Mouse (Mus musculus) embryonic facial prominence, embryonic 11.5 days (tissue): ENCODE data around the gene Fcgr3. TPM values are rescaled to one million over a fixed set of nuclear protein-coding genes. Genes with fewer than 3 reads are reported as not detected.
"Not testable (repeated sequence)": the region's sequence is repeated elsewhere in the genome, so short reads cannot be mapped to it uniquely, and the experiment has no call there.

ENCODE experiments used
- ATAC-seq: fragments of 200-750 bp; cut with Nextera tagmentation; replicated peaks from 2 replicates; pipeline ENCODE4 v1.8.0; 2017; ENCODE audit warnings: low read depth; ENCODE audit not compliant: insufficient number of reproducible peaks, low FRiP score, low TSS enrichment
- DNase-seq: peaks from one replicate; pipeline ENCODE4 v3.0.0-alpha.2; 2015; ENCODE audit warnings: low spot score
- H3K27ac ChIP-seq: fragments of 300-500 bp; sonication (generic); replicated peaks from 2 replicates; pipeline ENCODE4 v1.5.1; 2014; ENCODE audit warnings: mild to moderate bottlenecking, low read depth, low read length, control low read depth
- H3K27me3 ChIP-seq: fragments of 300-500 bp; sonication (generic); 2 replicates; pipeline ENCODE4 v1.6.1; 2014; ENCODE audit warnings: mild to moderate bottlenecking, low read length, moderate library complexity, mixed read lengths; ENCODE audit not compliant: control insufficient read depth, insufficient read depth
- H3K36me3 ChIP-seq: fragments of 300-500 bp; sonication (generic); replicated peaks from 2 replicates; pipeline ENCODE4 v1.6.1; 2014; ENCODE audit warnings: low read depth, mild to moderate bottlenecking, low read length, moderate library complexity, mixed read lengths; ENCODE audit not compliant: control insufficient read depth, insufficient read depth
- H3K4me1 ChIP-seq: fragments of 300-500 bp; sonication (generic); 2 replicates; pipeline ENCODE4 v1.6.1; 2014; ENCODE audit warnings: low read length, mixed read lengths; ENCODE audit not compliant: control insufficient read depth, insufficient read depth
- H3K4me2 ChIP-seq: fragments of 300-500 bp; sonication (generic); 2 replicates; pipeline ENCODE4 v1.6.1; 2014; ENCODE audit warnings: low read depth, mild to moderate bottlenecking, control low read depth, low read length, moderate library complexity
- H3K4me3 ChIP-seq: fragments of 300-500 bp; sonication (generic); 2 replicates; pipeline ENCODE4 v1.5.1; 2014; ENCODE audit warnings: low read depth, low read length, control low read depth
- H3K9ac ChIP-seq: fragments of 300-500 bp; sonication (generic); replicated peaks from 2 replicates; pipeline ENCODE4 v1.6.1; 2014; ENCODE audit warnings: mild to moderate bottlenecking, control low read depth, low read length
- H3K9me3 ChIP-seq: fragments of 300-500 bp; sonication (generic); replicated peaks from 2 replicates; pipeline ENCODE4 v1.6.1; 2016; ENCODE audit warnings: mild to moderate bottlenecking, low read length, inconsistent platforms, mixed read lengths; ENCODE audit not compliant: control insufficient read depth
- WGBS: fragments of 180-500 bp; shearing (Covaris S2); extraction: QIAGEN DNeasy Blood & Tissue Kit; methylation state at CpG from one replicate; pipeline ENCODE4 v1.1.7; 2014; 5-methylcytosine and 5-hydroxymethylcytosine counted together
- polyA plus RNA-seq: library from polyadenylated mRNA; unstranded; fragments of >200 nt; fragmentation: Nextera tagmentation; extraction: Ambion mirVana; gene quantifications from 2 replicates; pipeline ENCODE4 v1.2.1, GENCODE M21; 2014

Gene Fcgr3
- polyA plus RNA-seq: 6.5 and 7.9 TPM in 2 replicates

- Histone ChIP-seq H3K4me2 (peak within 1 kb of the TSS; percentile 46), H3K4me3 (peak within 1 kb of the TSS; percentile 23), H3K27me3 (peaks cover 20% of the 10 kb centered on the region)
- ATAC-seq: peak; percentile 57
- DNase-seq: peak; percentile 77
- WGBS: 2% methylated on average over 40 of the region's 75 CpGs
- not testable (repeated sequence) for H3K36me3 ChIP-seq, H3K27ac ChIP-seq, H3K4me1 ChIP-seq, H3K9me3 ChIP-seq, H3K9ac ChIP-seq
Measured at GRCm38 (mm10) chr1:171064491-171065242, at the start of gene Fcgr3. Gene Fcgr3 (minus strand): TSS chr1:171064935.

- peak; percentile 60 for ATAC-seq
- Histone ChIP-seq H3K36me3 (no peaks in the 10 kb centered on the region), H3K4me2 (peak within 1 kb of the TSS; percentile 80), H3K27me3 (no peaks in the 10 kb centered on the region), H3K27ac (peak within 1 kb of the TSS; percentile 5; the same call in 1 of the 2 replicates), H3K9me3 (no peaks in the 10 kb centered on the region), H3K9ac (peak within 1 kb of the TSS; percentile 74), H3K4me3 (peak within 1 kb of the TSS; percentile 52), H3K4me1 (no peaks in the 10 kb centered on the region)
- DNase-seq: peak; percentile 67
- under 1% methylated on average over 24 of the region's 24 CpGs for WGBS
Measured at GRCm38 (mm10) chr1:171113873-171114299, 49.2 kb upstream of the Fcgr3 start, which contains the start of gene Cfap126. Gene Cfap126 (plus strand): TSS chr1:171113918.

GRCm38 (mm10) chr1:171112986-171113385, 48.3 kb upstream of the Fcgr3 start:
- 78% methylated on average over 4 of the region's 4 CpGs for WGBS
- H3K9me3 ChIP-seq: no peaks in the 10 kb centered on the region
- H3K4me3 ChIP-seq: no peak overlapping the region
- no peaks in the 10 kb centered on the region for H3K27me3 ChIP-seq
- no peaks in the 10 kb centered on the region for H3K36me3 ChIP-seq
- H3K4me2 ChIP-seq: no peak overlapping the region
- no peak overlapping the region for H3K27ac ChIP-seq
- no peak for DNase-seq
- no peak for ATAC-seq
- H3K4me1 ChIP-seq: no peaks in the 10 kb centered on the region
- H3K9ac ChIP-seq: no peak overlapping the region

GRCm38 (mm10) chr1:171111781-171112575, 47.2 kb upstream of the Fcgr3 start:
- DNase-seq: peak; percentile 77
- Histone ChIP-seq H3K27ac (no peak overlapping the region), H3K4me1 (no peaks in the 10 kb centered on the region), H3K9ac (peak overlapping the region; percentile 52), H3K9me3 (no peaks in the 10 kb centered on the region), H3K36me3 (no peaks in the 10 kb centered on the region), H3K4me2 (peak overlapping the region; percentile 54), H3K4me3 (peak overlapping the region; percentile 45), H3K27me3 (no peaks in the 10 kb centered on the region)
- no peak for ATAC-seq
- 4% methylated on average over 15 of the region's 15 CpGs for WGBS

- peak; percentile 96 for DNase-seq
- Histone ChIP-seq H3K9me3 (no peaks in the 10 kb centered on the region), H3K27ac (no peak overlapping the region; the same call in 1 of the 2 replicates), H3K36me3 (no peaks in the 10 kb centered on the region), H3K4me2 (peak overlapping the region; percentile 54), H3K4me3 (peak overlapping the region; percentile 45), H3K9ac (peak overlapping the region; percentile 56), H3K4me1 (no peaks in the 10 kb centered on the region), H3K27me3 (no peaks in the 10 kb centered on the region)
- WGBS: 0% methylated on average over 38 of the region's 38 CpGs
- peak; percentile 82 for ATAC-seq
Measured at GRCm38 (mm10) chr1:171111020-171111780, 46.5 kb upstream of the Fcgr3 start.

GRCm38 (mm10) chr1:171110659-171111019, 45.9 kb upstream of the Fcgr3 start:
- peak overlapping the region; percentile 56 for H3K9ac ChIP-seq
- ATAC-seq (0 out of 2 replicates have a peak, but pooled peaks have one; percentile 21), DNase-seq (no peak)
- 10% methylated on average over 15 of the region's 15 CpGs for WGBS
- H3K4me2 ChIP-seq: peak overlapping the region; percentile 21; the same call in 1 of the 2 replicates
- H3K4me3 ChIP-seq: peak overlapping the region; percentile 45
- no peaks in the 10 kb centered on the region for H3K27me3 ChIP-seq
- no peaks in the 10 kb centered on the region for H3K9me3 ChIP-seq
- no peaks in the 10 kb centered on the region for H3K36me3 ChIP-seq
- H3K4me1 ChIP-seq: no peaks in the 10 kb centered on the region
- no peak overlapping the region; the same call in 1 of the 2 replicates for H3K27ac ChIP-seq

- 35% methylated on average over 9 of the region's 9 CpGs for WGBS
- no peak overlapping the region for H3K27ac ChIP-seq
- no peak overlapping the region for H3K9ac ChIP-seq
- ATAC-seq: no peak
- no peaks in the 10 kb centered on the region for H3K4me1 ChIP-seq
- H3K9me3 ChIP-seq: no peaks in the 10 kb centered on the region
- DNase-seq: no peak
- no peak overlapping the region for H3K4me2 ChIP-seq
- no peaks in the 10 kb centered on the region for H3K36me3 ChIP-seq
- no peak overlapping the region for H3K4me3 ChIP-seq
- H3K27me3 ChIP-seq: no peaks in the 10 kb centered on the region
Measured at GRCm38 (mm10) chr1:171109620-171110019, 44.9 kb upstream of the Fcgr3 start.
